Mouse (Mus musculus) midbrain, postnatal 0 days (tissue): ENCODE data around the gene Polr2h. TPM values are rescaled to one million over a fixed set of nuclear protein-coding genes. Genes with fewer than 3 reads are reported as not detected.
A peak's percentile ranks its signal among the peaks of the same experiment; 100 is the strongest.

Source experiments
- ATAC-seq: fragments of 200-750 bp; cut with Nextera tagmentation; 2 replicates; pipeline ENCODE4 v1.8.0; 2017; ENCODE audit warnings: moderate number of reproducible peaks, mild to moderate bottlenecking, moderate TSS enrichment, moderate library complexity; ENCODE audit not compliant: low FRiP score
- DNase-seq: peaks from one replicate; pipeline ENCODE4 v3.0.0-alpha.2; 2015; ENCODE audit warnings: low spot score
- H3K27ac ChIP-seq: fragments of 300-500 bp; sonication (generic); 2 replicates; pipeline ENCODE4 v1.5.1; 2014; ENCODE audit warnings: low read depth, mild to moderate bottlenecking, low read length, mixed read lengths
- H3K27me3 ChIP-seq: fragments of 300-500 bp; sonication (generic); 2 replicates; pipeline ENCODE4 v1.6.1; 2014; ENCODE audit warnings: low read length, control low read depth, mixed read lengths; ENCODE audit not compliant: insufficient read depth
- H3K36me3 ChIP-seq: fragments of 300-500 bp; sonication (generic); 2 replicates; pipeline ENCODE4 v1.6.1; 2014; ENCODE audit warnings: low read length, control low read depth, mixed read lengths; ENCODE audit not compliant: insufficient read depth
- H3K4me1 ChIP-seq: fragments of 300-500 bp; sonication (generic); 2 replicates; pipeline ENCODE4 v1.6.1; 2014; ENCODE audit warnings: mild to moderate bottlenecking, control low read depth, antibody characterized with exemption, low read length, mixed read lengths; ENCODE audit not compliant: insufficient read depth
- H3K4me2 ChIP-seq: fragments of 300-500 bp; sonication (generic); 2 replicates; pipeline ENCODE4 v1.6.1; 2014; ENCODE audit warnings: low read depth, mild to moderate bottlenecking, low read length, mixed read lengths; ENCODE audit not compliant: poor library complexity, severe bottlenecking
- H3K4me3 ChIP-seq: fragments of 300-500 bp; sonication (generic); 2 replicates; pipeline ENCODE4 v1.5.1; 2014; ENCODE audit warnings: low read depth, mild to moderate bottlenecking, low read length, moderate library complexity
- H3K9ac ChIP-seq: fragments of 300-500 bp; sonication (generic); replicated peaks from 2 replicates; pipeline ENCODE4 v1.6.1; 2014; ENCODE audit warnings: mild to moderate bottlenecking, low read length, moderate library complexity, mixed read lengths; ENCODE audit not compliant: poor library complexity, severe bottlenecking
- H3K9me3 ChIP-seq: fragments of 300-500 bp; sonication (generic); 2 replicates; pipeline ENCODE4 v1.6.1; 2016; ENCODE audit warnings: low read length, control low read depth
- CTCF ChIP-seq: IDR thresholded peaks from 2 replicates; pipeline ENCODE4 v1.5.1; 2016; ENCODE audit warnings: antibody characterized with exemption, mild to moderate bottlenecking
- WGBS: fragments of 180-500 bp; shearing (Covaris S2); extraction: QIAGEN DNeasy Blood & Tissue Kit; methylation state at CpG from one replicate; pipeline ENCODE4 v1.1.7; 2014; 5-methylcytosine and 5-hydroxymethylcytosine counted together
- polyA plus RNA-seq: library from polyadenylated mRNA; unstranded; fragments of >200 nt; fragmentation: Nextera tagmentation; extraction: Ambion mirVana; gene quantifications from 2 replicates; pipeline ENCODE4 v1.2.1, GENCODE M21; 2015
- total RNA-seq: library from RNA; depleted of rRNA; stranded (reverse); fragments of >200 nt; gene quantifications from 2 replicates; pipeline ENCODE4 v1.2.3, GENCODE M21; 2014; rRNA removed

Gene Polr2h
- total and polyA plus RNA-seq, 2 experiments from 2014 or later: 40.3 to 72.3 TPM

GRCm38 (mm10) chr16:20756052-20756451, 38.6 kb downstream of the Polr2h start:
- no peaks in the 10 kb centered on the region for H3K9me3 ChIP-seq
- 95% methylated on average over 5 of the region's 5 CpGs for WGBS
- no peak for ATAC-seq

GRCm38 (mm10) chr16:20757385-20757784, 39.9 kb downstream of the Polr2h start:
- Histone ChIP-seq H3K9me3 (no peaks in the 10 kb centered on the region), H3K4me1 (no peaks in the 10 kb centered on the region), H3K27me3 (no peaks in the 10 kb centered on the region), H3K36me3 (no peaks in the 10 kb centered on the region), H3K27ac (no peak overlapping the region), H3K4me2 (no peak overlapping the region), H3K9ac (no peak overlapping the region), H3K4me3 (no peak overlapping the region)
- no peak for TF ChIP-seq CTCF
- DNase-seq: no peak
- ATAC-seq: no peak
- 84% methylated on average over 1 of the region's 1 CpGs for WGBS

More at GRCm38 (mm10) chr16:20756052-20756451, 38.6 kb downstream of the Polr2h start:
- Histone ChIP-seq H3K36me3 (no peaks in the 10 kb centered on the region), H3K4me2 (no peak overlapping the region), H3K27ac (no peak overlapping the region), H3K9ac (no peak overlapping the region), H3K4me1 (no peaks in the 10 kb centered on the region), H3K4me3 (no peak overlapping the region), H3K27me3 (no peaks in the 10 kb centered on the region)
- DNase-seq: no peak
- no peak for TF ChIP-seq CTCF

GRCm38 (mm10) chr16:20761681-20762080, 44.2 kb downstream of the Polr2h start:
- WGBS: 13% methylated on average over 3 of the region's 3 CpGs
- H3K27me3 ChIP-seq: no peaks in the 10 kb centered on the region

GRCm38 (mm10) chr16:20765244-20765643, 47.8 kb downstream of the Polr2h start:
- Histone ChIP-seq H3K27me3 (no peaks in the 10 kb centered on the region), H3K9ac (no peak overlapping the region), H3K36me3 (no peaks in the 10 kb centered on the region), H3K4me3 (no peak overlapping the region), H3K9me3 (no peaks in the 10 kb centered on the region), H3K4me1 (no peaks in the 10 kb centered on the region), H3K27ac (no peak overlapping the region), H3K4me2 (no peak overlapping the region)
- 51% methylated on average over 9 of the region's 9 CpGs for whole genome bisulfite sequencing
- DNase-seq (peak; percentile 48), ATAC-seq (no peak)
- peak; percentile 64 for TF ChIP-seq CTCF

More at GRCm38 (mm10) chr16:20761681-20762080, 44.2 kb downstream of the Polr2h start:
- no peaks in the 10 kb centered on the region for H3K9me3 ChIP-seq
- no peak for ATAC-seq
- no peak overlapping the region for H3K4me2 ChIP-seq
- no peak overlapping the region for H3K4me3 ChIP-seq
- no peak overlapping the region for H3K9ac ChIP-seq
- H3K27ac ChIP-seq: no peak overlapping the region
- H3K36me3 ChIP-seq: no peaks in the 10 kb centered on the region
- H3K4me1 ChIP-seq: no peaks in the 10 kb centered on the region
- peak; percentile 70 for TF ChIP-seq CTCF
- DNase-seq: peak; percentile 27

Other genes starting within 250 kb of the Polr2h start
- 87.2 and 96.4 TPM in 2 replicates for gene Eif2b5, start 218.8 kb upstream of the Polr2h start, total RNA-seq
- 70.0 and 74.6 TPM in 2 replicates for gene Eif2b5, start 218.8 kb upstream of the Polr2h start, polyA plus RNA-seq
- gene Dvl3, start 200.7 kb upstream of the Polr2h start, total RNA-seq: 44.9 and 46.3 TPM in 2 replicates
- gene Dvl3, start 200.7 kb upstream of the Polr2h start, polyA plus RNA-seq: 24.6 and 29.5 TPM in 2 replicates
- 975 and 994 TPM in 2 replicates for gene Ap2m1, start 182.2 kb upstream of the Polr2h start, total RNA-seq
- gene Ap2m1, start 182.2 kb upstream of the Polr2h start, polyA plus RNA-seq: 1,551 and 1,562 TPM in 2 replicates
- gene Abcf3, start 169.1 kb upstream of the Polr2h start, total RNA-seq: 65.3 and 76.0 TPM in 2 replicates
- gene Abcf3, start 169.1 kb upstream of the Polr2h start, polyA plus RNA-seq: 73.1 and 75.2 TPM in 2 replicates
- gene Vwa5b2, start 128.2 kb upstream of the Polr2h start, total RNA-seq: 65.7 and 66.6 TPM in 2 replicates
- 35.5 and 36.4 TPM in 2 replicates for gene Vwa5b2, start 128.2 kb upstream of the Polr2h start, polyA plus RNA-seq
- 5.2 and 6.8 TPM in 2 replicates for gene Eef1akmt4, start 106.1 kb upstream of the Polr2h start, total RNA-seq
- gene Eef1akmt4, start 106.1 kb upstream of the Polr2h start, polyA plus RNA-seq: 3.3 TPM in 2 replicates
- not detected in 2 replicates for gene Gm49333, start 106.1 kb upstream of the Polr2h start, total RNA-seq
- not detected in 2 replicates for gene Gm49333, start 106.1 kb upstream of the Polr2h start, polyA plus RNA-seq
- 21.3 and 38.2 TPM in 2 replicates for gene Alg3, start 105.9 kb upstream of the Polr2h start, total RNA-seq
- 32.7 and 36.4 TPM in 2 replicates for gene Alg3, start 105.9 kb upstream of the Polr2h start, polyA plus RNA-seq
- 86.3 and 111 TPM in 2 replicates for gene Camk2n2, start 96.4 kb upstream of the Polr2h start, total RNA-seq
- gene Camk2n2, start 96.4 kb upstream of the Polr2h start, polyA plus RNA-seq: 85.4 and 87.6 TPM in 2 replicates
- 24.4 and 26.9 TPM in 2 replicates for gene Ece2, start 87.8 kb upstream of the Polr2h start, total RNA-seq
- gene Ece2, start 87.8 kb upstream of the Polr2h start, polyA plus RNA-seq: 16.7 and 16.9 TPM in 2 replicates
- 201 and 235 TPM in 2 replicates for gene Psmd2, start 66.0 kb upstream of the Polr2h start, total RNA-seq
- 311 and 316 TPM in 2 replicates for gene Psmd2, start 66.0 kb upstream of the Polr2h start, polyA plus RNA-seq
- gene Eif4g1, start 49.4 kb upstream of the Polr2h start, total RNA-seq: 403 and 430 TPM in 2 replicates
- 102 and 118 TPM in 2 replicates for gene Eif4g1, start 49.4 kb upstream of the Polr2h start, polyA plus RNA-seq
- 152 and 173 TPM in 2 replicates for gene Fam131a, start 24.4 kb upstream of the Polr2h start, total RNA-seq
- gene Fam131a, start 24.4 kb upstream of the Polr2h start, polyA plus RNA-seq: 70.9 and 75.9 TPM in 2 replicates
- 61.9 and 69.4 TPM in 2 replicates for gene Clcn2, start 81 bp downstream of the Polr2h start, total RNA-seq
- gene Clcn2, start 81 bp downstream of the Polr2h start, polyA plus RNA-seq: 21.1 and 21.9 TPM in 2 replicates
- 17.1 and 18.1 TPM in 2 replicates for gene Chrd, start 15.5 kb downstream of the Polr2h start, total RNA-seq
- 4.1 TPM in 2 replicates for gene Chrd, start 15.5 kb downstream of the Polr2h start, polyA plus RNA-seq
- 0.71 and 1.8 TPM in 2 replicates for gene Thpo, start 16.8 kb downstream of the Polr2h start, total RNA-seq
- gene Thpo, start 16.8 kb downstream of the Polr2h start, polyA plus RNA-seq: 0.76 and 0.81 TPM in 2 replicates